Mouse (Mus musculus) 416B (cell line): ENCODE measurements around the gene 3830417A13Rik.

Source experiments
- DNase-seq: peaks from one replicate; pipeline ENCODE4 v3.0.0; 2011; ENCODE audit warnings: low read depth

Gene 3830417A13Rik

GRCm38 (mm10) chrX:64173248-64173647 lies at the start of gene 3830417A13Rik:
3830417A13Rik (plus strand) TSS chrX:64173548.
- DNase-seq, result no peak

GRCm38 (mm10) chrX:64152098-64152497 lies 21.2 kb upstream of the 3830417A13Rik start, which contains the start of gene Gm6760:
Gm6760 (minus strand) TSS chrX:64152198.
- no peak for DNase-seq

GRCm38 (mm10) chrX:64181246-64181645 lies 7.9 kb downstream of the 3830417A13Rik start:
- no peak for DNase-seq
